34 mouse cellular contexts compared by ENCODE assay signal in the genomic region with DNA sequence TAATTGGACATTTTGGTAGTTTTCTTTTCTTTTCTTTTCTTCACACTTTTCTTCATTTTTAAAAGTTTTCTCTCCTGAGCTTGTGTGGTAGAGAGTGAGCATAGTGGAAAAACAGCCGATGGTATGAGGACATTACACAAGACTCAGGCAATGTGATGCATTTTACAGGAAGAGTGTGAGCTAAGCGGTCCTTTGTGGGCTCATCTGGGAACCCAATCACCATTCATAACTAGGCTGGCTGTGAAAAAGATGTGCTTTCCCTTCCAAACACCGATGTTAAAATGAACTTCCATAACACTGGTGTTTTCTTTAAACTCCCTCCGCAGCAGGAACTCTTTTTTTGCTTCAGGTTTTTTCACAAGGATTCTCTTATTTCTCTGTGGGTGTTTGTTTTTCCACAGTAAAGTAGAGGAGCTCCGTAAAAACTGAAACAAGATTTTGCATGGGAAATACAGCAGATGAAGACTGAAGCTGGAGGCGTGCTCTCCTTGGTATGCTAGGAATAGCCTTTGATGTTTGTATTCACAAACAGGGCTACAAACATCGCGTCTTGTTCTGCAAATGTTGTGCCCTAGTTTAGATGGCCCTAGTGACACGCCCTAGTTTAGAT.
DNase-seq lines count a peak whose midpoint lies in the region; ATAC-seq and TF ChIP-seq lines count a peak whose summit lies in the region.
"Had no signal": no experiment of that assay in that cellular context is flagged by ENCODE, and none has a peak within 500 bp of the region (broad histone marks: within the 10 kb centered on the region; RNA-seq: fewer than 3 reads in every experiment).

No protein-coding gene starts in this region.

- ATAC-seq in limb, embryonic 14.5 days (ENCODE audit: low FRiP score, low read depth), result peak; percentile 67
- ATAC-seq: forebrain, postnatal 0 days; hindbrain, embryonic 16.5 days had no signal

- H3K27me3 ChIP-seq in limb, embryonic 14.5 days (ENCODE audit: control insufficient read depth, insufficient read depth, low read length), result no peaks in the 10 kb centered on the region
- H3K27me3 ChIP-seq: embryonic facial prominence, embryonic 12.5 days; heart, embryonic 15.5 days; kidney, embryonic 15.5 days; liver, embryonic 15.5 days; midbrain, embryonic 12.5 days; neural tube, embryonic 12.5 days had no signal

- 0 out of 2 replicates have a peak overlapping the region, but pooled peaks have one; percentile 5 for H3K27ac ChIP-seq in left cerebral cortex, adult 2 months
- 0 out of 2 replicates have a peak overlapping the region, but pooled peaks have one; percentile 13 for H3K27ac ChIP-seq in limb, embryonic 14.5 days (replicated peaks; ENCODE audit: low read depth, low read length)
- H3K27ac ChIP-seq: embryonic facial prominence, embryonic 12.5 days; forebrain, embryonic 10.5 days; heart, embryonic 10.5 days; heart, embryonic 15.5 days; kidney, embryonic 15.5 days; liver, embryonic 15.5 days; midbrain, embryonic 12.5 days; neural tube, embryonic 12.5 days; stomach, postnatal 0 days had no signal

- no peak overlapping the region for H3K9ac ChIP-seq in limb, embryonic 14.5 days (ENCODE audit: low read depth, low read length, severe bottlenecking)
- H3K9ac ChIP-seq: embryonic facial prominence, embryonic 12.5 days; forebrain, postnatal 0 days; heart, embryonic 15.5 days; kidney, embryonic 15.5 days; liver, embryonic 15.5 days; lung, embryonic 14.5 days; midbrain, embryonic 12.5 days; neural tube, embryonic 12.5 days had no signal

- no peaks in the 10 kb centered on the region for H3K36me3 ChIP-seq in limb, embryonic 14.5 days (ENCODE audit: control insufficient read depth, insufficient read depth, low read length)
- H3K36me3 ChIP-seq: embryonic facial prominence, embryonic 12.5 days; forebrain, embryonic 10.5 days; heart, embryonic 10.5 days; heart, embryonic 15.5 days; kidney, embryonic 15.5 days; liver, embryonic 15.5 days; midbrain, embryonic 12.5 days; neural tube, embryonic 12.5 days had no signal

- H3K9me3 ChIP-seq in limb, embryonic 14.5 days (ENCODE audit: control insufficient read depth, low read length), result no peaks in the 10 kb centered on the region
- H3K9me3 ChIP-seq: embryonic facial prominence, embryonic 12.5 days; forebrain, embryonic 10.5 days; heart, embryonic 10.5 days; heart, embryonic 15.5 days; kidney, embryonic 15.5 days; liver, embryonic 15.5 days; midbrain, embryonic 12.5 days; neural tube, embryonic 12.5 days had no signal

- 62% methylated on average over 9 of the region's 9 CpGs for WGBS in limb, embryonic 14.5 days

- intact Hi-C loops in left cerebral cortex, adult 2 months (cut with DNase I), result no loop called here

- H3K4me2 ChIP-seq in limb, embryonic 14.5 days (replicated peaks; ENCODE audit: low read depth, low read length, severe bottlenecking), result no peak overlapping the region
- H3K4me2 ChIP-seq: embryonic facial prominence, embryonic 12.5 days; heart, embryonic 15.5 days; kidney, embryonic 15.5 days; liver, embryonic 15.5 days; lung, embryonic 14.5 days; midbrain, embryonic 12.5 days; neural tube, embryonic 12.5 days had no signal

- DNase-seq in left cerebral cortex, adult 2 months (ENCODE audit: extremely low spot score in 1 of 2, low spot score in 2 of 2), result no peak
- no peak for DNase-seq in left cerebral cortex, adult 11 months (ENCODE audit: low spot score)
- peak; percentile 21 to 39 for DNase-seq in right cerebral cortex, adult 2 months (ENCODE audit: low spot score in 2 of 2)
- no peak for DNase-seq in right cerebral cortex, postnatal 14 days
- DNase-seq in limb, embryonic 14.5 days (ENCODE audit: low spot score), result peak; percentile 60
- DNase-seq in adrenal gland, adult 18-20 months (ENCODE audit: low spot score in 2 of 2), result no peak
- DNase-seq in lung, postnatal 4 days, result no peak
- DNase-seq: adrenal gland, adult 2 months; adrenal gland, postnatal 36 days; cerebellum, adult 9-10 months; cerebellum, postnatal 36 days; embryo, embryonic 11 days; forebrain, postnatal 0 days; gastrocnemius, postnatal 25 days; heart, adult 11 months; kidney, adult 18-20 months; kidney, postnatal 25 days; left cerebral cortex, postnatal 4 days; lung, embryonic 14.5 days; lung, postnatal 14 days; right cerebral cortex, postnatal 25 days; thymus, adult 2 months; thymus, postnatal 36 days had no signal

- H3K4me1 ChIP-seq in limb, embryonic 14.5 days (ENCODE audit: control insufficient read depth, insufficient read depth, low read length), result no peaks in the 10 kb centered on the region
- H3K4me1 ChIP-seq: embryonic facial prominence, embryonic 12.5 days; forebrain, embryonic 10.5 days; heart, embryonic 10.5 days; heart, embryonic 15.5 days; kidney, embryonic 15.5 days; liver, embryonic 15.5 days; midbrain, embryonic 12.5 days; neural tube, embryonic 12.5 days had no signal

- no peak for TF ChIP-seq POLR2A in limb, embryonic 14.5 days (IDR thresholded peaks at IDR 0.05; ENCODE audit: borderline replicate concordance, extremely low read depth, insufficient read depth, insufficient read length)

- H3K4me3 ChIP-seq in left cerebral cortex, adult 2 months, result peak overlapping the region; percentile 11; the same call in 1 of the 2 replicates
- no peak overlapping the region for H3K4me3 ChIP-seq in limb, embryonic 14.5 days (replicated peaks; ENCODE audit: low read length)
- H3K4me3 ChIP-seq: embryonic facial prominence, embryonic 12.5 days; forebrain, embryonic 10.5 days; heart, embryonic 10.5 days; heart, embryonic 15.5 days; kidney, embryonic 15.5 days; liver, embryonic 15.5 days; midbrain, embryonic 12.5 days; myocyte; neural tube, embryonic 12.5 days had no signal

- TF ChIP-seq CTCF in left cerebral cortex, adult 2 months (IDR thresholded peaks at IDR 0.05), result no peak

Comparison
In these comparisons a context has a peak if more than half of its experiments do, and no peak if none do; other contexts are left out.
1. DNase-seq: peak in right cerebral cortex, adult 2 months (2 of 2) and limb, embryonic 14.5 days (single experiment); none in left cerebral cortex, adult 2 months (0 of 2), left cerebral cortex, adult 11 months (single experiment), right cerebral cortex, postnatal 14 days (single experiment), adrenal gland, adult 18-20 months (0 of 2) and lung, postnatal 4 days (0 of 2).